Mouse (Mus musculus): ENCODE measurements around the gene Nr6a1.

GRCm38 (mm10) chr2:38974171-38974570 is 46.7 kb upstream of the Nr6a1 start:
- TF ChIP-seq MAFK (IDR thresholded peaks at IDR 0.05; ENCODE audit: insufficient read depth, low read depth, low read length) (no peak), ZNF384 (IDR thresholded peaks at IDR 0.05; ENCODE audit: low read depth, low read length) (no peak)

Data from ES-E14 (cell line).